Comparison of ENCODE assay signal across 8 mouse cellular contexts in the genomic region with DNA sequence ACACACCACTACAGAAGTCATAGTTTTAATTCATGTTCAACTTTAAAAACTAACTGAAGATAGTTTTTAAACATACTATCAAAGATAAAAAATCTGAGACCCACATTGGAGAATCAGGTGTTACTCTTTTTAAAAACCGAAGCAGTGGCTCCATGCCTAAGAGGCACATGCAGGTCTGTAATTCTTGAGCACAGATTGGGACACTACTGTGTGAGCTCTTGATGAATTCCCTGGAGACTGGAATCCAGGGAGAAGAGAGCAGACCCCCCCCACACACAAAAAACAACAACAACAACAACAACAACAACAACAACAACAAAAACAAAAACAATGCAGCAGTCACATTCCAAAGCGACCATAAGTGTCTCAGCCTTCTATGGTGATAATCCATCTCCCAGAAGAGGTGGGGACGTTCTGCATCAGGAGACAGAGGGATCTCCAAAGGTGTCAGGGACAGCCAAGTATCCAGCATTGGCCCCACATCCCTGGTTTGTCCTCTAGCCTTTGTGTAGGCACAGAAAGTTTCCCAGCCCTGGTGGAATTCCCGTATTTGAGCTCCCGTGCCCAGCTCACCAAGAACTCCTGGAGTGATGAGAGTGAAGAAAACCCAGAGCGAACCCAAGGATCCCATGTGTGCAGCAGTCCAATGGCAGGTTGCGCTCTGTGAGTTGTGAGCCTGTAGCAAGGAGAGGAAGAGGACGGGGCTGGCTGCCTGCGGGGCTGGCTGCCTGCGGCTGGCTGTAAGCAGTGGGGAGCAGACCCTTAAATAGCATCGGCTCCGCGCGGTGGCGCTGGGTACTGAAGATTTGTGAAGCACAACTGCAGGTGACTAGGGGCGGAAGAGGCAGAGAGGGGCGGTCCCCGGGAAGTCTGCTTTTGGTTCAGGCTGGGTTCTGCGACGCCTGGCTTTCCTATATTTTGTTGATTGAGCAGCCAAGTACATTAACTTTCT. TPM values are rescaled to one million over a fixed set of nuclear protein-coding genes. Genes with fewer than 3 reads are reported as not detected.
DNase-seq lines count a peak whose midpoint lies in the region; ATAC-seq lines count a peak whose summit lies in the region.

A gene (minus strand): TSS at position 737 of the 952 bp plus-strand sequence.

- intact Hi-C loops in left cerebral cortex, postnatal 14 days (cut with DNase I) = no loop called here

- H3K9ac ChIP-seq in intestine, embryonic 15.5 days = no peak within 1 kb of the TSS

- peak; percentile 3 to 21 for DNase-seq in adrenal gland, adult 18-20 months (ENCODE audit: low spot score in 2 of 2)
- DNase-seq in embryo, embryonic 10 days (ENCODE audit: low spot score) = peak; percentile 90
- DNase-seq in left cerebral cortex, postnatal 14 days (ENCODE audit: low spot score in 2 of 2) = peak; percentile 73 to 74
- DNase-seq in mesoderm, embryonic 11.5 days (ENCODE audit: low read depth, low spot score) = peak; percentile 83
- DNase-seq in right cerebral cortex, postnatal 25 days = peak; percentile 56
- peak; percentile 36 for DNase-seq in yolk sac, embryonic 10.5 days (ENCODE audit: low spot score)

- no peaks in the 10 kb centered on the region for H3K9me3 ChIP-seq in intestine, embryonic 15.5 days

- H3K4me2 ChIP-seq in intestine, embryonic 15.5 days (replicated peaks) = peak within 1 kb of the TSS; percentile 65

- WGBS in intestine, embryonic 15.5 days = 7% methylated on average over 20 of the region's 20 CpGs

- H3K27me3 ChIP-seq in intestine, embryonic 15.5 days (replicated peaks) = no peaks in the 10 kb centered on the region

- peak within 1 kb of the TSS; percentile 10; the same call in 1 of the 2 replicates for H3K4me3 ChIP-seq in intestine, embryonic 15.5 days (replicated peaks)

- H3K4me1 ChIP-seq in intestine, embryonic 15.5 days (replicated peaks) = 0 out of 2 replicates have a peak, but pooled peaks cover 4% of the 10 kb centered on the region

- H3K36me3 ChIP-seq in intestine, embryonic 15.5 days = no peaks in the 10 kb centered on the region

- no peak within 1 kb of the TSS for H3K27ac ChIP-seq in intestine, embryonic 15.5 days

- ATAC-seq in granulocyte monocyte progenitor cell, adult 5-6 weeks (replicated peaks; ENCODE audit: poor library complexity, severe bottlenecking) = peak; percentile 100
- peak; percentile 93 for ATAC-seq in intestine, embryonic 15.5 days

RNA-seq across cellular contexts. Expression of the gene that starts here (rescaled TPM):
- under 1 TPM in 1 of 2 experiments, not detected in 1; 0.32 TPM for total RNA-seq in adrenal gland, adult 18-20 months (2021)
- total RNA-seq in granulocyte monocyte progenitor cell, adult 5-6 weeks (2014; fragmentation: Nextera tagmentation) = not detected in 2 replicates
- total RNA-seq in granulocyte monocyte progenitor cell, adult 5-6 weeks (2017) = not detected in 2 replicates
- 0.05 and 0.14 TPM in 2 replicates for polyA plus RNA-seq in intestine, embryonic 15.5 days (2015; fragmentation: Nextera tagmentation; extraction: Ambion mirVana)
- 1 to 10 TPM in 1 of 2 experiments, under 1 TPM in 1; 0.22 to 1.6 TPM for total RNA-seq in left cerebral cortex, postnatal 14 days (2021)

Comparison
In these comparisons a context has a peak if more than half of its experiments do, and no peak if none do; other contexts are left out.
1. Peak in DNase-seq in adrenal gland, adult 18-20 months; RNA of the gene not detected or under 1 TPM.
2. Peak in ATAC-seq in granulocyte monocyte progenitor cell, adult 5-6 weeks; RNA of the gene not detected or under 1 TPM.
3. Peak in ATAC-seq, H3K4me3 ChIP-seq and H3K4me2 ChIP-seq in intestine, embryonic 15.5 days; RNA of the gene not detected or under 1 TPM.
4. DNase-seq: peak in every context shown above with its lines; median percentile 90 in embryo, embryonic 10 days; 83 in mesoderm, embryonic 11.5 days; 74 in left cerebral cortex, postnatal 14 days; 56 in right cerebral cortex, postnatal 25 days; 36 in yolk sac, embryonic 10.5 days; 12 in adrenal gland, adult 18-20 months.